Mouse (Mus musculus): ENCODE data around the gene Dlgap3. TPM values are rescaled to one million over a fixed set of nuclear protein-coding genes. Genes with fewer than 3 reads are reported as not detected.

Gene Dlgap3
- total RNA-seq (2017): not detected in 3 replicates

- ATAC-seq (replicated peaks; ENCODE audit: insufficient number of reproducible peaks, low FRiP score, low TSS enrichment, poor library complexity, severe bottlenecking): no peak
Measured at GRCm38 (mm10) chr4:127168914-127169345, at the start of gene Dlgap3. TSS of gene Dlgap3 (plus strand) at chr4:127169204.

GRCm38 (mm10) chr4:127123391-127123790, 45.6 kb upstream of the Dlgap3 start, which contains the start of gene Tmem35b:
TSS of gene Tmem35b (plus strand) at chr4:127123691.
- ATAC-seq (replicated peaks; ENCODE audit: insufficient number of reproducible peaks, low FRiP score, low TSS enrichment, poor library complexity, severe bottlenecking): no peak

DNA sequence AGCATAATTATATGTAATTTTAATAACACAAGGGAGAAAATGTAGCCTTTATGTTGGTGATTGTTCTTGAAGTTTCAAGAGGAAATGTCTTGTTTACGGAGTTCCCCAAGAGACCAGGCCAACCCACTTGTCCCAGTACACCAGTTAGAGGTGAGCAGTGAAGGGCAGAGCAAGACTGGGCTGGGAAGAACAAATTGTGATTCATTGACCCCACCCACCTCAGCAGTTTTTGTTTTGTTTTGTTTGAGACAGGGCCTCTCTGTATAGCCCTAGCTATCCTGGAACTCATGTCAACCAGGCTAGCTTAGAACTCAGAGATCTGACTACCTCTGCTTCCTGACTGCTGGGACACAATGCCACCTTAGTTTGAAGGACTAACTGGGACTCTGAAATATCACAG, 44.7 kb upstream of the Dlgap3 start:
- ATAC-seq (replicated peaks; ENCODE audit: insufficient number of reproducible peaks, low FRiP score, low TSS enrichment, poor library complexity, severe bottlenecking): no peak

GRCm38 (mm10) chr4:127125834-127126463, 43.1 kb upstream of the Dlgap3 start:
- peak; percentile 94 for ATAC-seq (replicated peaks; ENCODE audit: insufficient number of reproducible peaks, low FRiP score, low TSS enrichment, poor library complexity, severe bottlenecking)

DNA sequence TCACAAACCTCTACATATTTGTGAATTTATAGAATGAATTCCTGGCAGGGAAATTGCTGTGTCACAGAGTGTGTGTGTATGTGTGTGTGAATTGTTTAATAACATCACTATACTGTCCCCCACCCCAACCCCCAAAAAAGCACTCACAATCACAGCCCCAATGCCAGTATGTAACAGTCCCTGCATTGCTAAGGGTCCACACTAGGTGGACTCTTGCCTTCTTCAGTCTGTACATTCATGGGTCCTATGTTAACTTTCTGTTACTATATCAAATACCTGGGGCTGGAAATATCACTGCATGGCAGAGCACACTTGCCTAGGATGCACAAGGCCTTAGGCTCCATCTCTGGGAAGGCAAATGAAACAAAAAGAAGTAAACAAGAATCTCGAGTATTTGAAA, 34.3 kb upstream of the Dlgap3 start:
- ATAC-seq (replicated peaks; ENCODE audit: insufficient number of reproducible peaks, low FRiP score, low TSS enrichment, poor library complexity, severe bottlenecking): no peak

DNA sequence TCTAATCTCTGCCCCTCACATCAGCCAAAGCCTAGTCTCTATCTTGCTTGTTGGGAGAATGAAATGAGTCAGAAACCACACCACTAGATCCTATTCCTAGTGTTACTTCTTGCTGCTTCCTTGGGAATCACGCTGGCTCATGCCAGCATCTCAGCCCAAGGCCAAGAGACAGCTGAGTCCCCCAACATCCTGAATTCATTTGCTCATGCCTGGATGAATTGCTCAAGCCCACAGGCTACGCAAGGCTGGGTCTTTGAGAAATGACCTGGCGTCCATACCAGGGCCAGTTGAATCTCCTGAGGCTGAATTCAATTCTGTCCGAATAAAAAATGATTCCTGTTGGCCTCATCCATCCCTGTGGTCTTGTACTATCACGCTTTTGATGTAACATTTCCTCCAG, 31.4 kb upstream of the Dlgap3 start:
- ATAC-seq (replicated peaks; ENCODE audit: insufficient number of reproducible peaks, low FRiP score, low TSS enrichment, poor library complexity, severe bottlenecking): no peak

GRCm38 (mm10) chr4:127138486-127138885, 30.5 kb upstream of the Dlgap3 start:
- ATAC-seq (replicated peaks; ENCODE audit: insufficient number of reproducible peaks, low FRiP score, low TSS enrichment, poor library complexity, severe bottlenecking): no peak

- ATAC-seq (replicated peaks; ENCODE audit: insufficient number of reproducible peaks, low FRiP score, low TSS enrichment, poor library complexity, severe bottlenecking): no peak
Measured at GRCm38 (mm10) chr4:127150031-127150430, 19.0 kb upstream of the Dlgap3 start.

DNA sequence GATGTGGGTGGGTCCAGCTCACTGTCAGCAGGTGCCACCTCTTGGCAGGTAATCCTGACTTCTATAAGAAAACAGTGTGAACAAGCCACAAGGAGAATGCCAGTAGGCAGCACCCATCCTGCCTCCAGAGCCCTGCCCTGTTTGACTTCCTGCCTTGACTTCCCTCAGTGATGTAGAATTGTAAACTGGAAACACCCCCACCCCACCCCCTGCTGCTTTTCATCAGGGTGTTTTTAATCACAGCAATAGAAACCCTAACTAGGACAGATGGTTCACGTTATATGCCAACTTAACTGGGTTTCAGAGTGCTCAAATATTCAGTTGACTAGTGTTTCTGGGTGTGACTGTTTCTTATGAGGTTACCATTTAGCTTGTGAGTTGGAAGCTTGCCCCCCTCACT, 15.7 kb upstream of the Dlgap3 start:
- ATAC-seq (replicated peaks; ENCODE audit: insufficient number of reproducible peaks, low FRiP score, low TSS enrichment, poor library complexity, severe bottlenecking): no peak

GRCm38 (mm10) chr4:127155757-127156156, 13.2 kb upstream of the Dlgap3 start:
- no peak for ATAC-seq (replicated peaks; ENCODE audit: insufficient number of reproducible peaks, low FRiP score, low TSS enrichment, poor library complexity, severe bottlenecking)

GRCm38 (mm10) chr4:127157746-127158145, 11.3 kb upstream of the Dlgap3 start:
- ATAC-seq (replicated peaks; ENCODE audit: insufficient number of reproducible peaks, low FRiP score, low TSS enrichment, poor library complexity, severe bottlenecking): no peak

DNA sequence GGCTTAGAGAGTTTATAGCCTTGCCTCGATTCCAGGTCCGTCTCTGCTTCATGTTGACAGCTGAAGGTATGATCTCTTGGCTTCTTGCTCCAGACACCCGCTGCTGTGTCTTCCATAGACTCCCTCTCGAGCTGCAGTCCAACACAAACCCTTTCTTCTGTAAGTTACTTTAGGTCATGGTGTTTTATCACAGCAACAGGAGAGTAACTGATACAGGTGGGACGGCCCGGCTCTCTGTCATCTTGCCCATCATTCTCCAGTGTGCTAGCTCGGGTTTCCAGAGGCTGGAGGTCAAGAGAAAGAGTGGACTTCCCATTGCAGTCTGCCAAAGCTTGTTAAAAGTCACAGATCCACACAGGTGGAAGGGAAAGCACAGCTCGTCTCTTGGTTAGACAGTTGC, 5.1 kb upstream of the Dlgap3 start:
- ATAC-seq (replicated peaks; ENCODE audit: insufficient number of reproducible peaks, low FRiP score, low TSS enrichment, poor library complexity, severe bottlenecking): no peak

- ATAC-seq (replicated peaks; ENCODE audit: insufficient number of reproducible peaks, low FRiP score, low TSS enrichment, poor library complexity, severe bottlenecking): no peak
Measured at GRCm38 (mm10) chr4:127167096-127167495, 1.9 kb upstream of the Dlgap3 start.

DNA sequence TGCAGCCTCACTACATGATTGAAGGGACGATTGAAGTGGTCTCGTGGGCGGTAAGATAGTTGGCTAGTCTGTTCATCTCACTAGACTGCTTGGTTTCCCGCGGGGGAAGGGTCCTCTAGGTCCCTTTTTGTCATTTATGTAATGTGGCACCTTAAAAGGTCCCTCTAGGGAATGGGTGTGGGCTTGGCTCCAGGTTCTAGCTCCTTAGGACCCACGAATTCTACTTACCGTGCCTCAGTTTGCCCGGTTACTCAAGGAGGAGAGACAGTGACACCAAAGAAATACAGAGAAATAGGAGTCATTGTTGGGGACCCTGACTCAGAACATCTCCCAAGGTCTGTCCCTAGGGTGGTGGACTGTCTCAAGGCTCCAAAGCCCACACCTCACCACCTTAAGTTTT, 1.3 kb upstream of the Dlgap3 start:
- ATAC-seq (replicated peaks; ENCODE audit: insufficient number of reproducible peaks, low FRiP score, low TSS enrichment, poor library complexity, severe bottlenecking): no peak

DNA sequence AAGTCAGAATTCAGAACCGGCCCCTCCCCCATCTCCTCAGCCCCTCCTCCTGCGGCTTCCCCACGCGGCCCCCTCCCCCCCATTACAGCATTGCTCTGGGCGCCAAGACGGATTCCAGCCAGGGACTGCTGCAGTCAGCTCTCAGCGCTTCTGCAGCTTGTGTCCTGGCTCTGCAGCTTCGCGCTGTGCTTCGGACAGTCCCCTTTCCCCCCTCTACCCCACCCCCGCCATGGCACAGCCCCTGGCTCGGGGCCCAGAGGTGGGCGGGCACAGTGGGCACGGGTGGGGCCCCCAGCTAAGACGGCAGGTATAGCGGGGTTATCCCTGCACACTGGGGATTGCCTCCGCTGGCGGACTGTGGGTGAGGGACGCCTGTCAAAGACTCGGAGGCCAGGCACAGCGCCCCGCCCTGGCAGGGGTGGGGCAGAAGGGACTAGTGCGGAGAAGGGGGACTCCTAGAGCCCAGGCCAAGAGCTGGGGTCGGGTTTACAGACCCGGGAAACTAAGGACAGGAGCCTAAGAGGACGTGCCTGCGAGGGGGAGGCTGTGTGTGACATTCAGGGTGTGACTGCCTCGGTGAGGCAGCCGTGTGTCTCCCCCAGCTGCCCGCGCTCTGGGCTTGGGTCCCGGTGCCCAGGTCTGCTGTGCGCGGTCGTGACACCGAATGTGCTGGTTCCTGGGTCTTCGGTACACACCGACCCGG, 642 bp upstream of the Dlgap3 start:
- peak; percentile 27; the same call in 1 of the 2 replicates for ATAC-seq (replicated peaks; ENCODE audit: insufficient number of reproducible peaks, low FRiP score, low TSS enrichment, poor library complexity, severe bottlenecking)

- 0 out of 2 replicates have a peak, but pooled peaks have one; percentile 22 for ATAC-seq (replicated peaks; ENCODE audit: insufficient number of reproducible peaks, low FRiP score, low TSS enrichment, poor library complexity, severe bottlenecking)
Measured at GRCm38 (mm10) chr4:127169346-127170221, 580 bp downstream of the Dlgap3 start.

- ATAC-seq (replicated peaks; ENCODE audit: insufficient number of reproducible peaks, low FRiP score, low TSS enrichment, poor library complexity, severe bottlenecking): no peak
Measured at GRCm38 (mm10) chr4:127170866-127171265, 1.9 kb downstream of the Dlgap3 start.

- ATAC-seq (replicated peaks; ENCODE audit: insufficient number of reproducible peaks, low FRiP score, low TSS enrichment, poor library complexity, severe bottlenecking): no peak
Measured at GRCm38 (mm10) chr4:127171341-127171905, 2.4 kb downstream of the Dlgap3 start.

- no peak for ATAC-seq (replicated peaks; ENCODE audit: insufficient number of reproducible peaks, low FRiP score, low TSS enrichment, poor library complexity, severe bottlenecking)
Measured at GRCm38 (mm10) chr4:127172119-127172518, 3.1 kb downstream of the Dlgap3 start.
